Mouse (Mus musculus): ENCODE data around the gene Prpf40b. TPM values are rescaled to one million over a fixed set of nuclear protein-coding genes. Genes with fewer than 3 reads are reported as not detected.
"Not testable (repeated sequence)": the region's sequence is repeated elsewhere in the genome, so short reads cannot be mapped to it uniquely, and the experiment has no call there.

The Prpf40b gene
- 98.6 and 107 TPM in 2 replicates for polyA plus RNA-seq (2015; fragmentation: Nextera tagmentation; extraction: Ambion mirVana)

- peak within 1 kb of the TSS; percentile 68 for H3K4me3 ChIP-seq
- WGBS, result under 1% methylated on average over 57 of the region's 64 CpGs
- peak within 1 kb of the TSS; percentile 92 for H3K27ac ChIP-seq
- peak within 1 kb of the TSS; percentile 78 for H3K9ac ChIP-seq
- H3K9me3 ChIP-seq (replicated peaks), result no peaks in the 10 kb centered on the region
- H3K36me3 ChIP-seq (ENCODE audit: poor library complexity, severe bottlenecking), result peaks cover 1% of the 10 kb centered on the region; the same call in 1 of the 2 replicates
- no peaks in the 10 kb centered on the region for H3K27me3 ChIP-seq
- ATAC-seq, result peak; percentile 95
- peaks cover 24% of the 10 kb centered on the region for H3K4me1 ChIP-seq
- peak within 1 kb of the TSS; percentile 79 for H3K4me2 ChIP-seq
Observed at GRCm38 (mm10) chr15:99294813-99295374, at the start of gene Prpf40b. Prpf40b (plus strand) TSS chr15:99295087.

GRCm38 (mm10) chr15:99246736-99247135 is 48.2 kb upstream of the Prpf40b start:
- not testable (repeated sequence) for H3K4me3 ChIP-seq; H3K9ac ChIP-seq; H3K4me2 ChIP-seq; ATAC-seq; H3K27me3 ChIP-seq; H3K9me3 ChIP-seq (replicated peaks); H3K27ac ChIP-seq
- WGBS, result 90% methylated on average over 6 of the region's 6 CpGs
- H3K36me3 ChIP-seq (ENCODE audit: poor library complexity, severe bottlenecking), result peaks cover 84% of the 10 kb centered on the region
- peaks cover 10% of the 10 kb centered on the region; the same call in 1 of the 2 replicates for H3K4me1 ChIP-seq

- no peak overlapping the region for H3K4me3 ChIP-seq
- H3K27ac ChIP-seq, result no peak overlapping the region
- H3K4me1 ChIP-seq, result peaks cover 19% of the 10 kb centered on the region
- no peak overlapping the region for H3K9ac ChIP-seq
- 88% methylated on average over 9 of the region's 9 CpGs for WGBS
- H3K9me3 ChIP-seq (replicated peaks), result no peaks in the 10 kb centered on the region
- peaks cover 63% of the 10 kb centered on the region for H3K36me3 ChIP-seq (ENCODE audit: poor library complexity, severe bottlenecking)
- ATAC-seq, result no peak
- H3K4me2 ChIP-seq, result no peak overlapping the region
- no peaks in the 10 kb centered on the region for H3K27me3 ChIP-seq
Observed at GRCm38 (mm10) chr15:99248972-99249371, 45.9 kb upstream of the Prpf40b start.

GRCm38 (mm10) chr15:99249938-99250337 is 44.9 kb upstream of the Prpf40b start:
- Histone ChIP-seq H3K4me3 (no peak overlapping the region), H3K9me3 (replicated peaks) (no peaks in the 10 kb centered on the region), H3K36me3 (ENCODE audit: poor library complexity, severe bottlenecking) (peaks cover 53% of the 10 kb centered on the region), H3K9ac (peak overlapping the region; percentile 30; the same call in 1 of the 2 replicates), H3K27me3 (no peaks in the 10 kb centered on the region), H3K4me1 (peaks cover 19% of the 10 kb centered on the region), H3K27ac (no peak overlapping the region), H3K4me2 (0 out of 2 replicates have a peak overlapping the region, but pooled peaks have one; percentile 91)
- ATAC-seq, result no peak
- 91% methylated on average over 10 of the region's 11 CpGs for WGBS

GRCm38 (mm10) chr15:99251111-99251510 is 43.8 kb upstream of the Prpf40b start:
- Histone ChIP-seq H3K4me1 (peaks cover 19% of the 10 kb centered on the region), H3K36me3 (ENCODE audit: poor library complexity, severe bottlenecking) (peaks cover 42% of the 10 kb centered on the region), H3K4me2 (peak overlapping the region; percentile 91), H3K9ac (peak overlapping the region; percentile 67), H3K4me3 (peak overlapping the region; percentile 58)
- not testable (repeated sequence) for H3K9me3 ChIP-seq (replicated peaks); H3K27me3 ChIP-seq; H3K27ac ChIP-seq
- WGBS, result 1% methylated on average over 14 of the region's 15 CpGs
- peak; percentile 13; the same call in 1 of the 2 replicates for ATAC-seq

GRCm38 (mm10) chr15:99251626-99252380 is 43.1 kb upstream of the Prpf40b start, which contains the start of gene Mcrs1:
Mcrs1 (minus strand) TSS chr15:99251961.
- Histone ChIP-seq H3K9me3 (replicated peaks) (no peaks in the 10 kb centered on the region), H3K9ac (peak within 1 kb of the TSS; percentile 72), H3K4me3 (peak within 1 kb of the TSS; percentile 58), H3K27ac (peak within 1 kb of the TSS; percentile 95), H3K36me3 (ENCODE audit: poor library complexity, severe bottlenecking) (peaks cover 35% of the 10 kb centered on the region), H3K4me1 (peaks cover 19% of the 10 kb centered on the region), H3K27me3 (no peaks in the 10 kb centered on the region), H3K4me2 (peak within 1 kb of the TSS; percentile 91)
- ATAC-seq, result peak; percentile 95
- WGBS, result under 1% methylated on average over 52 of the region's 52 CpGs

- H3K27ac ChIP-seq, result peak overlapping the region; percentile 95
- peak overlapping the region; percentile 58 for H3K4me3 ChIP-seq
- peaks cover 27% of the 10 kb centered on the region for H3K36me3 ChIP-seq (ENCODE audit: poor library complexity, severe bottlenecking)
- H3K4me1 ChIP-seq, result peaks cover 19% of the 10 kb centered on the region
- ATAC-seq, result peak; percentile 53; the same call in 1 of the 2 replicates
- peak overlapping the region; percentile 91 for H3K4me2 ChIP-seq
- no peaks in the 10 kb centered on the region for H3K9me3 ChIP-seq (replicated peaks)
- WGBS, result 5% methylated on average over 22 of the region's 22 CpGs
- peak overlapping the region; percentile 72 for H3K9ac ChIP-seq
- no peaks in the 10 kb centered on the region for H3K27me3 ChIP-seq
Observed at GRCm38 (mm10) chr15:99252381-99253174, 42.3 kb upstream of the Prpf40b start.

GRCm38 (mm10) chr15:99253175-99253479 is 41.8 kb upstream of the Prpf40b start:
- WGBS, result 53% methylated on average over 2 of the region's 2 CpGs
- not testable (repeated sequence) for H3K27me3 ChIP-seq; H3K9me3 ChIP-seq (replicated peaks); H3K27ac ChIP-seq; H3K9ac ChIP-seq; ATAC-seq; H3K4me3 ChIP-seq
- Histone ChIP-seq H3K4me1 (peaks cover 19% of the 10 kb centered on the region), H3K4me2 (peak overlapping the region; percentile 91), H3K36me3 (ENCODE audit: poor library complexity, severe bottlenecking) (peaks cover 21% of the 10 kb centered on the region)

GRCm38 (mm10) chr15:99253772-99254171 is 41.1 kb upstream of the Prpf40b start:
- H3K9ac ChIP-seq, result no peak overlapping the region
- no peaks in the 10 kb centered on the region for H3K27me3 ChIP-seq
- peaks cover 15% of the 10 kb centered on the region; the same call in 1 of the 2 replicates for H3K36me3 ChIP-seq (ENCODE audit: poor library complexity, severe bottlenecking)
- H3K4me1 ChIP-seq, result peaks cover 19% of the 10 kb centered on the region
- no peak overlapping the region for H3K27ac ChIP-seq
- ATAC-seq, result no peak
- H3K4me3 ChIP-seq, result no peak overlapping the region
- WGBS, result 93% methylated on average over 6 of the region's 6 CpGs
- no peaks in the 10 kb centered on the region for H3K9me3 ChIP-seq (replicated peaks)
- no peak overlapping the region for H3K4me2 ChIP-seq

GRCm38 (mm10) chr15:99254477-99255005 is 40.3 kb upstream of the Prpf40b start:
- H3K36me3 ChIP-seq (ENCODE audit: poor library complexity, severe bottlenecking), result 0 out of 2 replicates have a peak, but pooled peaks cover 7% of the 10 kb centered on the region
- no peak overlapping the region for H3K27ac ChIP-seq
- no peak overlapping the region for H3K4me2 ChIP-seq
- no peak overlapping the region for H3K9ac ChIP-seq
- ATAC-seq, result no peak
- H3K27me3 ChIP-seq, result no peaks in the 10 kb centered on the region
- H3K4me3 ChIP-seq, result no peak overlapping the region
- peaks cover 19% of the 10 kb centered on the region for H3K4me1 ChIP-seq
- H3K9me3 ChIP-seq (replicated peaks), result no peaks in the 10 kb centered on the region
- 87% methylated on average over 2 of the region's 2 CpGs for WGBS

- 0 out of 2 replicates have a peak overlapping the region, but pooled peaks have one; percentile 21 for H3K9ac ChIP-seq
- H3K36me3 ChIP-seq (ENCODE audit: poor library complexity, severe bottlenecking), result no peaks in the 10 kb centered on the region
- WGBS, result 90% methylated on average over 6 of the region's 6 CpGs
- peaks cover 20% of the 10 kb centered on the region for H3K4me1 ChIP-seq
- no peaks in the 10 kb centered on the region for H3K27me3 ChIP-seq
- ATAC-seq, result no peak
- H3K4me3 ChIP-seq, result no peak overlapping the region
- no peak overlapping the region for H3K4me2 ChIP-seq
- H3K9me3 ChIP-seq (replicated peaks), result no peaks in the 10 kb centered on the region
- H3K27ac ChIP-seq, result no peak overlapping the region
Observed at GRCm38 (mm10) chr15:99255241-99255749, 39.6 kb upstream of the Prpf40b start.
